Mouse (Mus musculus): Measurements from ENCODE around the gene Gas2l1. TPM values are rescaled to one million over a fixed set of nuclear protein-coding genes. Genes with fewer than 3 reads are reported as not detected.
"Not testable (repeated sequence)": the region's sequence is repeated elsewhere in the genome, so short reads cannot be mapped to it uniquely, and the experiment has no call there.

Gene Gas2l1
- polyA plus RNA-seq, 1 experiment from 2014 or later: 22.9 TPM

DNA sequence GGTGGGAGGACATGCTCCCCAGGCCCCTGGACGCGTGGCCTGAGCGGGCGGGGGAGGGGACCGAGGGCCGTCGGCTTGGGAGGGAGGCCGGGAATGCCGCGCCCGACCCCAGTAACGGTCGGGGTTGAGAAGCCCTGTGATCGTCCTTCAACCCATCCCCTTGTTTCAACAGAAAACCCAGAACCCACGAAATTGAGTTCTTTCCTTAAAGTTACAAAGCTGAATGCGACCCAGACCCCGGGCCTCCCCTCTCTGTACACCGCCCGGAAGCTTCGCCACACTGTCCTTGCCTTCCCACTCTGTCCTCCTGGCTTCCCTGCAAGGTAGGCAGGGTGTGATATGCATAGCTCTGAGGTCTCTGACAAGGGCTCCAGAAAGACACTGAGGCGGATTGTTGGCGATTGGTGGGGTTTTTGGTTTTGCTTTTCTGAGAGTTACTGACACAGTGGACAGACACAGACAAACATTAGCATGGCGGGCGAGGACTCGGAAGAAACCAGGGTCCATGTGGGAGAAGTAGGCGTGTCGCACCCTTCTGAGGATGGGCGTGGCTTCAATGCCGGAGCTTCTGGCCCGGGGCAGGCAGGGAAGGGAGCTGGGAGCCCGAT, 34.6 kb upstream of the Gas2l1 start:
- Histone ChIP-seq H3K27ac (ENCODE audit: low read length) (peak overlapping the region; percentile 98), H3K27me3 (ENCODE audit: control insufficient read depth, insufficient read depth, low read length) (no peaks in the 10 kb centered on the region), H3K4me2 (replicated peaks; ENCODE audit: low read depth, low read length) (peak overlapping the region; percentile 70), H3K36me3 (ENCODE audit: control insufficient read depth, insufficient read depth, low read length) (peaks cover 4% of the 10 kb centered on the region; the same call in 1 of the 2 replicates), H3K4me3 (ENCODE audit: low read depth, low read length) (peak overlapping the region; percentile 96), H3K9me3 (ENCODE audit: control insufficient read depth, low read depth, low read length) (no peaks in the 10 kb centered on the region), H3K4me1 (ENCODE audit: control insufficient read depth, insufficient read depth, low read length) (peaks cover 21% of the 10 kb centered on the region; the same call in 1 of the 2 replicates), H3K9ac (replicated peaks; ENCODE audit: low read depth, low read length) (peak overlapping the region; percentile 98)
- under 1% methylated on average over 29 of the region's 31 CpGs for WGBS
- ATAC-seq (ENCODE audit: insufficient number of reproducible peaks, insufficient read depth, low FRiP score, low read depth): peak; percentile 67

DNA sequence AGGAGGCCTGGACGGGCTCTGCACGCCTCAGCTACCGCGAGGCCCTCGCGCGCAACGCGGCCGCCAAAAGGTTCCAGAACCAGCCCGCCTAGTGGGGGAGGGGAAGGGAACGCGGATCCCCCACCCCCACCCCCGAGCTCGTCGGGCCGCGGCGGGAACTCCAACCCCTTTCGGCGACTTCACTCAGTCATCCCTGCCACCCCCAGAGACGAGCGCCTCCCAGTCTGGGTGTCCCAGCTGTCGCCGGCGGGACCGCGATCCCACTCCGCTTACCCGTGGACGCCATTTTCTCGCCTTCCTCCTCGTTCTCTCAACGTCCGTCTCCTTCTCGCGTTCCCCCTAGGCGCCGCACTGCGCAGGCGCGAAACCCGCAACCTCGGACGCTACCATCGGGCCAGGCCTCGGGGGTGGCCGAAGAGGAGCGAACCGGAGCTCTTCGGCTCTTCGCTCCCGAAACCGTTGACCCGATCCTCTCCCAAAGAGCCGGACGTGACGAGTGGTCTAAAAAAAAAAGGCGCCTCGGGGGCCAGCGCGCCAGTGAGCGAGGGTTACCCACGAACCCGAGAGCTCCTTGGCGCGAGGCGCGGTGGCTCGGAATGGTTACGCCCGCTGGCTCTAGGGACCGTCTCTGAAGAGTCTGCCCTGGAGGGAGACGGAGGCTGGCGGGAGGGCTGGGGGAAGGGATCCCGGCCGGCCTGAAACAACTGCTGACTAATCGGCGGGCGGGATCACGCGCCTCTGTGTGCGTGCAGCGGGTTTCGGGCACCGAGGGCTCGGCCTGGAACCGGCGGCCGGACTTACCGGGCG, 33.8 kb upstream of the Gas2l1 start, which contains the start of the genes Rhbdd3 and Ewsr1:
Rhbdd3 (plus strand) TSS at position 191 of the 807 bp plus-strand sequence.
Ewsr1 (minus strand) TSS at position 531 of the 807 bp plus-strand sequence.
- WGBS: under 1% methylated on average over 87 of the region's 92 CpGs
- Histone ChIP-seq H3K9me3 (ENCODE audit: control insufficient read depth, low read depth, low read length) (no peaks in the 10 kb centered on the region), H3K4me2 (replicated peaks; ENCODE audit: low read depth, low read length) (peak within 1 kb of the TSS; percentile 85), H3K27me3 (ENCODE audit: control insufficient read depth, insufficient read depth, low read length) (no peaks in the 10 kb centered on the region), H3K4me1 (ENCODE audit: control insufficient read depth, insufficient read depth, low read length) (peaks cover 21% of the 10 kb centered on the region; the same call in 1 of the 2 replicates), H3K9ac (replicated peaks; ENCODE audit: low read depth, low read length) (peak within 1 kb of the TSS; percentile 98), H3K27ac (ENCODE audit: low read length) (peak within 1 kb of the TSS; percentile 98), H3K4me3 (ENCODE audit: low read depth, low read length) (peak within 1 kb of the TSS; percentile 96), H3K36me3 (ENCODE audit: control insufficient read depth, insufficient read depth, low read length) (peaks cover 4% of the 10 kb centered on the region; the same call in 1 of the 2 replicates)
- ATAC-seq (ENCODE audit: insufficient number of reproducible peaks, insufficient read depth, low FRiP score, low read depth): peak; percentile 87

DNA sequence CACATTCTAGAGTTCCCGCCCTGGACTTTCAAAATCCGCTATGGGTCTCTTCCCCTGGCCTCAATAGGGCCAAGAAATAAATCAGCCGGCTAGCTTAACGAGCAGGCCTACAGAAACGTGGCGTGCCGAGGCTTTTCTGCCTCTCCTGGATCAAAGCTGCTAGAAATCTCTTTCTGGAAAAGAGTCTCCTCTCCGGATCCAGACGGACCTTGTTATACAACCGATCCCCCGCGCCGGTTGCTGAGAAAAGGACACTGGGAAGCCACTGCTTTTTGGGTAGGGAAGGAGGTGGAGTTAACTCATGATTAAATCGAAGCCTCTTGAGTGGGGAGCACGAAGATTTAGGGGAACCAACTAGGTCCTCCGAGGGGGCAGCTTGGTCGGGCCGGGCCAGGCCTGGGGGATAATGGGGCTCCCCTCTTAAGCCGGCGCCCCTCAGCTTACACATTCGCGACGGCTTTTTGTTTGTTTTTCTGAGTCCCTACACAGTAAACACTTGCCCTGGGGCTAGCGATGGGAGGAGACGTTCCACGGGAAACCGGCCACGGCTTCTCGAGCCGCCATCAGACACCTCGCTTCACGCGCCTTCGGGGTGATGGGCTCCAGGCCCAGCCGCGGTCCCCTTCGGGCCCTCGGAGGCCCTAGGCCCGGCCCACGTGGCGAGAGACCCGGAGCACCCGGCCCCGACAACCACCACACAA, 33.1 kb upstream of the Gas2l1 start:
- Histone ChIP-seq H3K9ac (replicated peaks; ENCODE audit: low read depth, low read length) (peak overlapping the region; percentile 98), H3K9me3 (ENCODE audit: control insufficient read depth, low read depth, low read length) (no peaks in the 10 kb centered on the region), H3K36me3 (ENCODE audit: control insufficient read depth, insufficient read depth, low read length) (peaks cover 8% of the 10 kb centered on the region), H3K4me2 (replicated peaks; ENCODE audit: low read depth, low read length) (peak overlapping the region; percentile 85), H3K27me3 (ENCODE audit: control insufficient read depth, insufficient read depth, low read length) (no peaks in the 10 kb centered on the region), H3K4me1 (ENCODE audit: control insufficient read depth, insufficient read depth, low read length) (peaks cover 21% of the 10 kb centered on the region; the same call in 1 of the 2 replicates), H3K4me3 (ENCODE audit: low read depth, low read length) (peak overlapping the region; percentile 96), H3K27ac (ENCODE audit: low read length) (peak overlapping the region; percentile 98)
- ATAC-seq (ENCODE audit: insufficient number of reproducible peaks, insufficient read depth, low FRiP score, low read depth): 0 out of 2 replicates have a peak, but pooled peaks have one; percentile 3
- WGBS: under 1% methylated on average over 44 of the region's 44 CpGs

DNA sequence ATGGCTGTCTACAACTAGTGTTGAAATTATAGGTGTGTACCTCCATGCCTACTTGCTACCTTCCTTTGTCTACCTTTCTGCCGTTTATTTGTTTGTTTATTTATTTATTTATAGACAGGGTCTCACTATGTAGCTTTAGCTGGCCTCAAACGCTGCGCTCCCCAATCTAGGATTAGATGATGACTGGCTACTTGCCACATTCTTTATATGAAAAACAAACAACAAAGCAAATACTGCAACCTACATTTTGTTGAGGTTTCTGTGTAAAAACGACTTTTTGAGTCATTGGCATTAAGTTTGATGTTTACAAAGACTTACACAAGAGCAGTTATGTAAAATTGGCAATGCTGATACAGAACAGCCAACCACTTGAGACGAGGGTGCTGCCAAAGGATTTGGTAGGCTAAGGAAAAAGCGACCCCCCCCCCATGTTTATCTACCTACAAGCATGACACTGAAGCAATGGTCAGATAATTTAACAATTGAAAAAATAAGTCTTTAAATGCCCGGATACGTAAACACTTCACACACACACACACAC, 31.4 kb upstream of the Gas2l1 start:
- no peak for ATAC-seq (ENCODE audit: insufficient number of reproducible peaks, insufficient read depth, low FRiP score, low read depth)
- H3K4me3 ChIP-seq (ENCODE audit: low read depth, low read length): peak overlapping the region; percentile 96; the same call in 1 of the 2 replicates
- H3K9me3 ChIP-seq (ENCODE audit: control insufficient read depth, low read depth, low read length): no peaks in the 10 kb centered on the region
- H3K4me2 ChIP-seq (replicated peaks; ENCODE audit: low read depth, low read length): peak overlapping the region; percentile 85
- no peaks in the 10 kb centered on the region for H3K27me3 ChIP-seq (ENCODE audit: control insufficient read depth, insufficient read depth, low read length)
- peaks cover 18% of the 10 kb centered on the region for H3K36me3 ChIP-seq (ENCODE audit: control insufficient read depth, insufficient read depth, low read length)
- 57% methylated on average over 8 of the region's 8 CpGs for WGBS
- no peak overlapping the region for H3K27ac ChIP-seq (ENCODE audit: low read length)
- H3K4me1 ChIP-seq (ENCODE audit: control insufficient read depth, insufficient read depth, low read length): peaks cover 21% of the 10 kb centered on the region; the same call in 1 of the 2 replicates
- H3K9ac ChIP-seq (replicated peaks; ENCODE audit: low read depth, low read length): 0 out of 2 replicates have a peak overlapping the region, but pooled peaks have one; percentile 98

DNA sequence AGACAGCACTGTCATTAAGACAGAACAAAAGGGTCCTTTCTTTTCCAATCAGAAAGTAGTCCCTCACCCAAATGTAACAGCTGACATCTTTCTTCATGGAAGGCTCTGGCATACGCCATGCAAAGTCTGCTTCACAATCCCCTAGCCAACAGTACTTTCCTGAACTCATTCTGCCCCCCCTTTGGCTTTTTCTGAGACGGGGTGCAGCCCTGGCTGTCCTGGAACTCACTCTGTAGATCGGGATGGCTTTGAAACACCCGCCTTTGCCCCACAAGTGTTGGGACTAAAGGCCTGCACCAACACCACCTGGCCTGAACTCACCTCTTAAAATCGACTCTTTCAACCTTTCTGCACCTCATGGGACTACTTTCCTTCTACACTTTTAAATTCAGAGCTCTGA, 30.8 kb upstream of the Gas2l1 start:
- H3K4me2 ChIP-seq (replicated peaks; ENCODE audit: low read depth, low read length): peak overlapping the region; percentile 85; the same call in 1 of the 2 replicates

DNA sequence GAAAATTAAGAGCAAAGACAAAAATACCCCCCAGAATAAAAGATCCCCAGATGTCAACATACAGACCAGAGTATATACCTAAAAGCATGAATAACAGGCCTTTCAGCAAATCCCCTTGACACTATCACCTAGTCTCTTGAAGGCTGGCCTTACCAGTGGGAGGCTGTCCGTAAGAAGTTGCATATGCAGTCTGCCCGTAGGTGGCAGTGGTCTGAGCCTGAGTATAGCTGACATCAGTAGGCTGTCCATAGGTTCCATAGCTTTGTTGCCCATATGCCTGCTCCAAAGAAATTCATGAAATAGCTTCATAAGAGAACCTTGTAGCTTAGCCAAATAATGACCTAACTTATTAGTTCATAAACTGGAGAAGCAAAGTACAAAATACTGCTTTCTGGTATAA, 26.6 kb upstream of the Gas2l1 start:
- no peak for ATAC-seq (ENCODE audit: insufficient number of reproducible peaks, insufficient read depth, low FRiP score, low read depth)
- H3K27me3 ChIP-seq (ENCODE audit: control insufficient read depth, insufficient read depth, low read length): no peaks in the 10 kb centered on the region
- no peak overlapping the region for H3K4me2 ChIP-seq (replicated peaks; ENCODE audit: low read depth, low read length)
- 51% methylated on average over 2 of the region's 2 CpGs for WGBS
- H3K4me3 ChIP-seq (ENCODE audit: low read depth, low read length): no peak overlapping the region
- H3K36me3 ChIP-seq (ENCODE audit: control insufficient read depth, insufficient read depth, low read length): peaks cover 63% of the 10 kb centered on the region
- H3K4me1 ChIP-seq (ENCODE audit: control insufficient read depth, insufficient read depth, low read length): peaks cover 10% of the 10 kb centered on the region; the same call in 1 of the 2 replicates
- no peaks in the 10 kb centered on the region for H3K9me3 ChIP-seq (ENCODE audit: control insufficient read depth, low read depth, low read length)
- H3K27ac ChIP-seq (ENCODE audit: low read length): no peak overlapping the region
- no peak overlapping the region for H3K9ac ChIP-seq (replicated peaks; ENCODE audit: low read depth, low read length)

More for the DNA sequence above, 30.8 kb upstream of the Gas2l1 start:
- Histone ChIP-seq H3K4me3 (ENCODE audit: low read depth, low read length) (no peak overlapping the region), H3K4me1 (ENCODE audit: control insufficient read depth, insufficient read depth, low read length) (peaks cover 19% of the 10 kb centered on the region; the same call in 1 of the 2 replicates), H3K9ac (replicated peaks; ENCODE audit: low read depth, low read length) (no peak overlapping the region), H3K36me3 (ENCODE audit: control insufficient read depth, insufficient read depth, low read length) (peaks cover 25% of the 10 kb centered on the region), H3K27me3 (ENCODE audit: control insufficient read depth, insufficient read depth, low read length) (no peaks in the 10 kb centered on the region), H3K9me3 (ENCODE audit: control insufficient read depth, low read depth, low read length) (no peaks in the 10 kb centered on the region), H3K27ac (ENCODE audit: low read length) (no peak overlapping the region; the same call in 1 of the 2 replicates)
- no peak for ATAC-seq (ENCODE audit: insufficient number of reproducible peaks, insufficient read depth, low FRiP score, low read depth)
- WGBS: 80% methylated on average over 5 of the region's 5 CpGs

DNA sequence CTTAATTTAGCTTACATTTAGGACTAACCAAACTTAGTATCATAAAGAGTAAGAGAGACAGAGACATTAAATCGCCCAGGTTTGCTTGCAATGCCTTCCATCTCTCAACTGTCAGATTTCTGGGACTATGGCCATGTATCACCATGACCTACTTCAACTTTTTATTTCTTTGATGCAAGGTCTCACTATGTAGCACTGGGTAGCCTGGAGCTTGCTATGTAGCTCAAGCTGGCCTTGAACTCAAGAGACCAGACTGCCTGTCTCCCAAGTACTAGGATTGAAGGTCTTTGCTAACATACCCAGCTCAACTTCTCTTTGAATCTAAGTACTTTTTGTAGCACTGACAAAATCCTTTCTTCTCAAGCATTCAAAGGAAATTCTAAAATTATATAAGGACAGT, 24.0 kb upstream of the Gas2l1 start:
- Histone ChIP-seq H3K27ac (ENCODE audit: low read length) (no peak overlapping the region), H3K4me1 (ENCODE audit: control insufficient read depth, insufficient read depth, low read length) (no peaks in the 10 kb centered on the region), H3K9me3 (ENCODE audit: control insufficient read depth, low read depth, low read length) (no peaks in the 10 kb centered on the region), H3K4me3 (ENCODE audit: low read depth, low read length) (no peak overlapping the region), H3K27me3 (ENCODE audit: control insufficient read depth, insufficient read depth, low read length) (no peaks in the 10 kb centered on the region), H3K36me3 (ENCODE audit: control insufficient read depth, insufficient read depth, low read length) (peaks cover 88% of the 10 kb centered on the region), H3K9ac (replicated peaks; ENCODE audit: low read depth, low read length) (no peak overlapping the region), H3K4me2 (replicated peaks; ENCODE audit: low read depth, low read length) (no peak overlapping the region)
- no peak for ATAC-seq (ENCODE audit: insufficient number of reproducible peaks, insufficient read depth, low FRiP score, low read depth)
- 100% methylated on average over 1 of the region's 1 CpGs for WGBS

DNA sequence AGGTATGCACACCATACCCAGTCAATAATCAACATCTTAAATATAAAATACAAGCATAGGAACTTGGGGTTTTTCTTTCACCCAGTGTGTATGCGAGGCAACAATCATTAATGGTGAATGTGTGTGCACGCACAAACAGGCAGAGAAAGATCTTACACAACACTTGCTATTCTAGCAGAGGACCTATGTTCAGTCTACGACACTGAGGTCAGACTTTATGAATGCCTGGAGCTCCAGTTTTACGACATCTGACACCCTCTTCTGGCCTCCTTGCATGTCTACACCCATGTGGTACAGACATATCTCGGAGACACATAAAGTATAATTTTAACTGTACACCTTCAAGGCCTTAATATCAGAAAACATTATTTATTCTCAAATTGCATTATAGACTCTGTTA, 11.7 kb upstream of the Gas2l1 start:
- H3K27me3 ChIP-seq (ENCODE audit: control insufficient read depth, insufficient read depth, low read length); H3K4me1 ChIP-seq (ENCODE audit: control insufficient read depth, insufficient read depth, low read length); H3K4me2 ChIP-seq (replicated peaks; ENCODE audit: low read depth, low read length); H3K4me3 ChIP-seq (ENCODE audit: low read depth, low read length); H3K9me3 ChIP-seq (ENCODE audit: control insufficient read depth, low read depth, low read length); H3K9ac ChIP-seq (replicated peaks; ENCODE audit: low read depth, low read length); H3K27ac ChIP-seq (ENCODE audit: low read length): not testable (repeated sequence)
- H3K36me3 ChIP-seq (ENCODE audit: control insufficient read depth, insufficient read depth, low read length): peaks cover 68% of the 10 kb centered on the region
- ATAC-seq (ENCODE audit: insufficient number of reproducible peaks, insufficient read depth, low FRiP score, low read depth): 0 out of 2 replicates have a peak, but pooled peaks have one; percentile 18
- WGBS: 93% methylated on average over 3 of the region's 5 CpGs
